Mouse (Mus musculus) spleen, postnatal 14 days (tissue): ENCODE data around the gene Tmprss9.

Experiments used
- DNase-seq, 2 experiments: peaks; one replicate each; pipeline ENCODE4 v3.0.0; 2021 to 2022; ENCODE audit warnings: low spot score in 2 of 2

Tmprss9 gene

GRCm38 (mm10) chr10:80937646-80938045 is 66.0 kb downstream of the Tmprss9 start:
- no peak for DNase-seq

DNA sequence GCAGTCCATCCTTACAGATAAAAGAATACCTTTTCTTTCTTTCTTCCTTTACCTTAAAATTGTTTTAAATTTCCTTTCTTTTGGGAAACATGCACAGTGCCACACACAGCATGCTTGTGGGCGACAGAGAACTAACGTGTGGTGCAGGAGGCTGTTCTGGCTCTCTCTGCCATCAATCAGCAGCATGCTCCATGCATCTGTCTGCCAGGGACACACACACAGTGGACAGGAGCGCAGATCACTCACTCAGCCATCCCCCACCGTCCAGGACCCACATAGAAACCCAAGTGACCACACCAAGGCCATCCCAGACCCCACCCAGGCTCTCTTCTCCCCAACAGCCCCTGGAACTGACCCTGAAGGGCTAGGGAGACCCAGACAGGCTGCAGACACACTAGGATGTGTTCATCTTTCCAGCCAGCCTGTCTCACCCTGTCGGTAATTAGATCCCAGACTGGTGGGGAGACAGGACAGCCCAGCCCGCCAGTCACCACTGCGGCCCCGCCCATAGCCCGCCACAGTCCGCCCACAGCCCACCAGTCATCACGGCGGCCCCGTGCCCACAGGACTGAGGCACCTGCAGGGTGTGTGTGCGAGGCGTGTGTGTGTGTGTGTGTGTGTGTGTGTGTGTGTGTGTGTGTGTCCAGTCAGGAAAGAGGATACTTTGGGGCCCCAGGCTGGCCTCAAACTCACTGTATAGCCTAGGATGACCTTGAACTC is 67.3 kb downstream of the Tmprss9 start:
- DNase-seq = no peak

DNA sequence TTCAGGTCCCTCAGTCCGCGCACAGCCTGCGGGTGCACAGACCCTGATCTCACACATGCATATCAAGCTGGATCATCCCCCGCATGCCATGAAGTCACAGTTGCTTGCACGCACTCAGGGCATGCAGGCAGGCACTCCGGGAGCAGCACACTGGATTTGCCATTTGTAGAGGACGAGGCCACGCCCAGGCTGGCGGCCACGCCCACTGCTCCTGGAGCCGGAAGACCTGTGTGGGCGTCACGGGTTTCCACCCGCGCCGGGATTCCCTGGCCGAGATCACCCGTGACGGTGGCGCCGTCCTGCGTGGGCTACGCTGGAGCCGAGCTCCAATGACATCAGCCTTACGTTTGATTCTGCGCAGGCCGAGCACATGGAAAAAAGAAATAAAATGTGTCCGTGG is 68.0 kb downstream of the Tmprss9 start:
- DNase-seq = peak; percentile 53 to 56

DNA sequence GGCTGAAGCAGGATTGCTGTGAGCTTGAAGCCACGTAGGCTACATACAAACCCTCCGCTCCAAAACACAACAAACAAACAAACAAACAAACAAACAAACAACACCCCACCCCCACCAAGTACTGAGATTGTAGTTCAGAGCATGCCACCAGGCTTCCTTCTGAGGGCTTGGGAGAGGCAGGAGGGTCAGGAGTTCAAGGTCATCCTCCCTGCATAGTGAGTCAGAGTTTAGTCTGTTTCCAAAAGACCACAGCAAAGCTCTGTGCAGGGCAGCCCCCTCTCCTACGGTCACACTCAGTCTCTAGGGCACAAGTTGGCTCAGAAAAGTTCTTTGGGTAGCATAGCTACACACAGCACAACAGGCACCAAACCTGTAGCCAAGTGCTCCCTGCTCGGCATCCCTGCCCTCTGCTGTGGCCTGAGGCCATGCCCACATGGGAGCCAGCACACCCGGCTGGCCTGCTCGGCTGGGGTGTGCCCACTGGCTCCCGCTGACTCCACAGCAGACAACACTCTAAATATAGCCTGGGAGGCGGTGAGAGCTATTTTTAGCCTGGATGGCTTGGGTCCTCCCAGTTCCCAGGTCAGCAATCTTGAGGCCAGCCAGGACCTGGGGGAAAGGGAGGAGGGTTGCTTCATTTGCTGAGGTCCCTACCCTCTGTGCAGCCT is 68.8 kb downstream of the Tmprss9 start:
- DNase-seq = no peak

DNA sequence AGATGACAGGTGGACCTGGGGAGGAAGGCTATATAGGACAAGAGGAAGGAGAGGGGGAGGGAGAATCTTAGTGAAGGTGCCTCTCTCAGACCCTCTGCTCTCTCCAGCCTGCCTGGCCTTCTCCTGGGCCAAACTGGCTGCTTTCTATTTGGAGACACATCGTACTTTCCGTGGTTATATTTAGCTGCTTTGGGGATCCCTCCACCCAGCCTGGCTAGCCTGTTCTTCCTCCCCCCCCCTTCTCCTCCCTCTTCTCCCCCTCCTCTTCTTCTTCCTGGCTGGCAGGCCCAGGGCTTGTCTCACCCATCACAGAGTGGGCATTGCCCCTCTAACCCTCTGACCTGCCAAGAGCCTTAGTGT is 69.3 kb downstream of the Tmprss9 start:
- DNase-seq = no peak

DNA sequence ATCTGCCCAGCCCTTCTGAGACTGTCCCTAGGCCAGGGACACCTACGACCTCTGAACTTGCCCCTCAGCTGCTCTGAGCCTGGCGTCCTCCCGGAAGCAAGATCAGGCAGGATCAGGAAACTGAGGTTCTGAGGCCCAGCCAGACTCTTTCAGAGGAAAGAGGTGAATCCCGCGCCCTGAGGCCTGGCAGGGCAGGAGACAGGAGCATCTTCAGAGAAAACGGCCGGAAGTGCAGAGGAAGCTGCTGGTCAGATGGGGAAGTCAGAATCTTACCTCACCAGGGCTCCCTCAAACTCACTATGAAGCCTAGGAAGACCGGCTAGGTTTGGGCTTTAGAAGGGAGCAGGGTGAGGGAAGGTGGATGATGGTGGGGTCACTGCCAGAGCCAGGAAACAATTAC is 71.3 kb downstream of the Tmprss9 start:
- DNase-seq = no peak

GRCm38 (mm10) chr10:80943701-80944100 is 72.1 kb downstream of the Tmprss9 start:
- no peak for DNase-seq

GRCm38 (mm10) chr10:80944231-80944630 is 72.6 kb downstream of the Tmprss9 start:
- DNase-seq = no peak

DNA sequence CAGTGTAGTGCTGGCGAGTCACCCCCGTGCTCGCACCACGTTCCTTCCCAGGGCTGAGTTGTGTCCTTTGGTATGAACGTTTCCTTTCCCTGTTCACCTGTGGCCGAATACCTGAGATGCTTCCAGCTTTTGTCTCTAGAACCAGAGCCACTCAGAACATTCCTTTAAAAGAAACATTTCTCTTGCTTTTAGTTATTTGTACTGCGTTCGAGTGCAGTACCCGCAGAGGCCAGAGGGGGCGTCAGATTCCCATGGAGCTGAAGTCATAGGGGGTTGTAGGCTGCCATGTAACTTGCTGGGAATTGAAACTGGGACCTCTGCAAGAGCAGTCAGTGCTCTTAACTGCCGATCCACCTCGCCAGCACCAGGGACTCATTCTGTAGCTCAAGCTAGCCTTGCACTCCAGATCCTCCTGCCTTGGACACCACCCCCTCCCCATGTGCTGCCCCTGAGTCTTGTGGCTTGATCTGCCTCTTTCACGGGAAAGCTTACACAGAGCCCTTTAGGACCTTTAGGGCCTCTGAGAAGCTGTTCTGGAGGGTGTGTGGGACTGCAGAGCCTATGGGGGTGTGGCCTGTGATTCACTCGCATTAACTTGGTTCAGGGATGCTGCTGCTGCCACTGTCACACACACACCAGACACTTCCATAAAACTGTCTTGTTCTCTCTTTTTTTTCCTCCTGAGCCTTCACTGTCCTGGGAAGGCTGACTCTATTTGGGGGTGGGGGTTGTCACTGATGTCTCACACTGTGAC is 75.2 kb downstream of the Tmprss9 start:
- no peak for DNase-seq

- no peak for DNase-seq
Measured at GRCm38 (mm10) chr10:80947802-80948201, 76.2 kb downstream of the Tmprss9 start.

DNA sequence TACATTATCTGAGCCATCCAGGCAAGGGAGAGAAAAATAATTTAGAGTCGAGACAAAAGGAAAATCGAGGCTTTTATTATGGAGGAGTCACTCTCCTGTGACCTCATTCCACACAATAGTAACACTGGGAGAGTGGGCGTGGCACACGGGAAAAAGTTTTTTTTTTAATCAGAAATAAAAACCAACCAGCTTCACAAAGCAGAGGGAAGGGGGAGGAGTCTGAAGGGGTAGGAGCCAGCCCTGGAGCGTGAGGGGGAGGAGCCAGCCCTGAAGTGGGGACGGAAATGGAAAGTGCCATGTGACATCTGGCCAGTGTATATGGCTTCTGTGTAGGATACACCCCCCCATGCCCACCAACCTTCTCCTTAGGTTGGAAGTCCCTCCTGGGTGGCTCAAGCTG is 76.9 kb downstream of the Tmprss9 start:
- no peak for DNase-seq

DNA sequence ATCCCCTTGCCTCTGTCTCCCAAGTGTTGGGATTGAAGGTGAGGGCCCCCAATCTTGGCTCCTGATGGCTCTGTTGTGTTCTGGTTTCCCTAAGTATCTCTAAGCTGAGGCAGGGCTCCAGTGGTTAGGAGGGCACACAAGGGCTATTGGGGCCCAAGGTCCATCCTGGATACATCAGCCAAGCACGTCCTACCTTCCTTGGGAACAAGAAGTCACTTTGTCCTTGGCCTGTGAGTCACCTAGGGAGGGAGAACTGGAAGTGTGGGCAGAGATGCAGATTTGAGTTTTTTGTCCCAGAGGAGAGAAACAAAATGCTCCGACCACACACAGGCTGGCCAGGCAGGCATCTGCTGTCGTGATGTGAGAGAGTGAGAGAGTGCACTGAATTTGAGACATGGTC is 77.4 kb downstream of the Tmprss9 start:
- no peak for DNase-seq
